Mouse (Mus musculus) C2C12 (cell line): ENCODE data around the gene Itgb1. TPM values are rescaled to one million over a fixed set of nuclear protein-coding genes. Genes with fewer than 3 reads are reported as not detected.

Experiments used
- H3K27me3 ChIP-seq: one replicate; pipeline ENCODE4 v1.6.1; 2011; ENCODE audit not compliant: control insufficient read depth, insufficient read depth, insufficient read length
- H3K36me3 ChIP-seq: one replicate; pipeline ENCODE4 v1.6.1; 2011; ENCODE audit not compliant: control insufficient read depth, insufficient read depth
- H3K4me3 ChIP-seq: one replicate; pipeline ENCODE4 v1.5.1; 2011; ENCODE audit warnings: mild to moderate bottlenecking, control low read depth; ENCODE audit not compliant: poor library complexity, insufficient read depth, severe bottlenecking
- H3K79me2 ChIP-seq: one replicate; pipeline ENCODE4 v1.6.1; 2011; ENCODE audit not compliant: control insufficient read depth, insufficient read depth
- H3K79me3 ChIP-seq: one replicate; pipeline ENCODE4 v1.6.1; 2011; ENCODE audit warnings: low read depth, control low read depth
- H3ac ChIP-seq: one replicate; pipeline ENCODE3; 2011; ENCODE audit warnings: low read depth; ENCODE audit not compliant: control insufficient read depth, insufficient read length
- CEBPB ChIP-seq: IDR thresholded peaks from one replicate; pipeline ENCODE4 v1.6.1; 2011; ENCODE audit warnings: low read depth, mild to moderate bottlenecking, control low read depth, moderate library complexity
- CTCF ChIP-seq: IDR thresholded peaks from one replicate; pipeline ENCODE4 v1.5.1; 2011; ENCODE audit not compliant: control insufficient read depth, insufficient read depth, insufficient read length
- FOSL1 ChIP-seq: IDR thresholded peaks from one replicate; pipeline ENCODE4 v1.8.0; 2011; ENCODE audit warnings: mild to moderate bottlenecking, low read length; ENCODE audit not compliant: poor library complexity, insufficient read depth, severe bottlenecking
- MAX ChIP-seq: IDR thresholded peaks from one replicate; pipeline ENCODE4 v1.6.1; 2011; ENCODE audit warnings: mild to moderate bottlenecking, control low read depth
- MYOD1 ChIP-seq: IDR thresholded peaks from one replicate; pipeline ENCODE4 v1.6.1; 2011; ENCODE audit warnings: low read depth; ENCODE audit not compliant: control insufficient read depth, insufficient read length
- MYOG ChIP-seq: IDR thresholded peaks from one replicate; pipeline ENCODE4 v1.6.1; 2011; ENCODE audit not compliant: control insufficient read depth, insufficient read length; ENCODE audit errors: extremely low read depth
- USF1 ChIP-seq: IDR thresholded peaks from one replicate; pipeline ENCODE4 v1.6.1; 2011; ENCODE audit warnings: low read depth, mild to moderate bottlenecking, control low read depth, moderate library complexity
- polyA plus RNA-seq: library from polyadenylated mRNA; unstranded; fragments of >200 nt; fragmentation: generic; extraction: Trizol; gene quantifications from one replicate; pipeline ENCODE4 v1.2.1, GENCODE M21; 2012; ENCODE audit warnings: missing spikeins

The Itgb1 gene
- polyA plus RNA-seq, 1 experiment, result 184 TPM

DNA sequence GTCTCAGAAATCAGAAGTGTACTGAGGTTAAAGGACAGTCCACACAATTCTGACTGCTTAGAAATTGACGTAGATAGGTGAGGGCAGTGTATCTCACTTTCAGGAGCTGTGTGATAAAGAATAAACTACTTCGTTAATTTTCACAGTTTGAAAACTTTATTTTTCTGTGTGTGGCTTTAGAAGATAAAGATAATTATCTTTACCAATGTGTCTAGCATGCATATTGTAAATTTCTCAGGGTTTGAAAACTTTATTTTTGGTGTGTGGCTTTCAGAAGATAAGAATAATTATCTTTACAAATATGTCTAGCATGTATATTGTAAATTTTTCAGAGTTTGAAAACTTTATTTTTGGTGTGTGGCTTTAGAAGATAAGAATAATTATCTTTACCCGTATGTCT, 3.2 kb downstream of the Itgb1 start:
- H3ac ChIP-seq, result no peak overlapping the region
- no peak overlapping the region for H3K4me3 ChIP-seq
- TF ChIP-seq CTCF (no peak), FOSL1 (no peak), USF1 (no peak), CEBPB (no peak), MYOG (no peak), MAX (no peak), MYOD1 (no peak)
- H3K79me3 ChIP-seq, result peaks cover 79% of the 10 kb centered on the region
- H3K36me3 ChIP-seq, result peaks cover 12% of the 10 kb centered on the region
- peaks cover 81% of the 10 kb centered on the region for H3K79me2 ChIP-seq
- H3K27me3 ChIP-seq, result no peaks in the 10 kb centered on the region

DNA sequence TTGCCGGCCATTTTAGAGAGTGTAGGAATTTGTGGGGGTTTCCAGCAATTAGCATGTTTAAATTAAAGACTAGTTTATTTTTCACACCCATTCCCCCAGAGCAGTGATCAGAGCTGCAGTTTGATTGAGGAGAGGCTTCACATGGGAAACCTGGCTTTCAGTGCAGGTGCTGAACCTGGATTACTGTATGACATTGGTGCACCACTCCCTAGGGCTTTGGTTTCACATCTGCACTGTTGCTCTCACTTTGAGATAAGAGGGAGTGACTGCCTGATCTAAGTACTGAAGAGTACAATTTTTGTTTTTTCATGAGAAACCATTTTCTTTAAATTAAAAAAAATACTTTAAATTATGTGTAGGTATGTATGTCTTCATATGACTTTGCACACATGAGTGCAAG, 4.6 kb downstream of the Itgb1 start:
- Histone ChIP-seq H3K4me3 (no peak overlapping the region), H3K36me3 (peaks cover 19% of the 10 kb centered on the region), H3K79me3 (peaks cover 90% of the 10 kb centered on the region), H3K27me3 (no peaks in the 10 kb centered on the region), H3K79me2 (peaks cover 95% of the 10 kb centered on the region), H3ac (no peak overlapping the region)
- TF ChIP-seq USF1 (no peak), MYOG (no peak), CEBPB (no peak), MYOD1 (no peak), FOSL1 (no peak), MAX (no peak), CTCF (no peak)

DNA sequence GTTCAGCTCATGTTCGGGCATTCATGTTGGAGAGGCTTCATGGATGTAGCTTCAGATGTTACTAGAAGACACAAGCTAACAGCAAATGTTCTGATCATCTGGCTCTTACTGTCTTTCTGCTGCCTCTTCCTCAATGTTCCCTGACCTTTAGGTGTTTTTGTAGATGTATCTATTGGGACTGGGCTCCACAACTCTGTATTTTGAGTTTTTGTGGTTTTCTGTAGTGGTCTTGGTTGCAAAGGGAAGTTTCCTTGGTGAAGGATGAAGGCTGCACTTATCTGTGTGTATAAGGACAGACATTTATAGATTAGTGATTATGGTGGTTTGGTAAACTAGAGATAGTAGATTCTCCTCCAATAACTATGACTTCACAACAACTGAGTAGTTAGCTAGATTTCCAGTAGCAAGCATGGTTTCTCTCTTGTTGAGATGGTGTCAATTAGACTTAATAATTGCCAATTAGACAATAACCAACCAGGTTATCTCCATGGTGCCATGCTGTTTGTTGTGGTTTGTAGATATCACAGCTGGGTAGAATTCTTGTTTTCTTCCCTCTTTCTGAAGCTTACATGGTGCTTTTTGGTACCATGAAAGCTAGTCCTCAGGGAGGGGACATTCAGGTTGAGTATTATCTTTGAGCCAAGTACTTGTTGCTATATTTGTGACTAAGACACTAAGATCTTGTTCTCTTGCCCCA, 11.4 kb downstream of the Itgb1 start:
- TF ChIP-seq MYOG (no peak), USF1 (no peak), FOSL1 (no peak)
- Histone ChIP-seq H3ac (no peak overlapping the region), H3K27me3 (no peaks in the 10 kb centered on the region), H3K4me3 (no peak overlapping the region), H3K79me3 (peaks cover 99% of the 10 kb centered on the region), H3K36me3 (peaks cover 30% of the 10 kb centered on the region), H3K79me2 (peaks cover 100% of the 10 kb centered on the region)

DNA sequence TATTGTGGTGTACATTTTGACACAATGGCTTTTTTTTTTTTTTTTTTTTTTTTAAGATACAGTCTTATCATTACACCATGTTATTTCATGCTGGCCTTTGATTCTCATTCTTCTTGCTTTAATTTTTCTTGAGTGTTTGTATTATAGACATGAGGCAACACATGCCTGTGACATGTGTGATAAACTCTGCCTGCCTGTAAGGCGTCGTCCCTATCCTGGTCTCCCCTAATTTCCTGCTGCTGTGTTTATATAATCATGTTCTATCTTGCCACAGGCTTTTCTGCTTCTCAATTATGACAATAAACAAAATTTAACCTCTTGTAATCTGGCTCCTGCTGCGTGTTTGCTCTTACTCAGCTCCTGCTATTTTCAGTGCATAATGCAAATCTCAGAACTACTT, 12.5 kb downstream of the Itgb1 start:
- Histone ChIP-seq H3ac (no peak overlapping the region), H3K79me2 (peaks cover 100% of the 10 kb centered on the region), H3K36me3 (peaks cover 28% of the 10 kb centered on the region), H3K79me3 (peaks cover 99% of the 10 kb centered on the region), H3K27me3 (no peaks in the 10 kb centered on the region), H3K4me3 (no peak overlapping the region)
- TF ChIP-seq MYOG (no peak), CTCF (no peak), FOSL1 (no peak), CEBPB (no peak), MAX (no peak)

DNA sequence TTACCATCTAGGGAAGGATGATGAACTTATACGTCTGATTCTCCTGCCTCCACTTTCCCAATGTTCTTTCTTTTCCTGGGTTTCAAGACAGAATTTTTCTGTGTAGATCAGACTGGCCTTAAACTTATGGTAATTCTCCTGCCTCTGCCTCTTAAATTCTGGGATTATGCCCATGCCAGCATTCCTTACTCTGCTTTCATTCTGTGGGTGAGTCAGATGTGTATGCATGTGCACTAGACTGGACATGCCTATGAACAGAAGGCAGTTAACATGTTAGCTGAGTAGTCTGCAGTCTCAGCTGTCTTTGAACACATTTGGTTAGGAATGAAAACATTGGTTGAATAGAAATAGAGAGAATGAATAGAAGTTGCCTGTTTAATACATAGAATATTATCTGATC, 18.9 kb downstream of the Itgb1 start:
- Histone ChIP-seq H3K36me3 (peaks cover 41% of the 10 kb centered on the region), H3K4me3 (no peak overlapping the region), H3ac (no peak overlapping the region), H3K79me3 (peaks cover 86% of the 10 kb centered on the region), H3K27me3 (no peaks in the 10 kb centered on the region), H3K79me2 (peaks cover 100% of the 10 kb centered on the region)
- TF ChIP-seq MAX, result no peak
- no peak for TF ChIP-seq CTCF
- no peak for TF ChIP-seq MYOD1
- no peak for TF ChIP-seq USF1
- no peak for TF ChIP-seq CEBPB
- no peak for TF ChIP-seq FOSL1
- no peak for TF ChIP-seq MYOG

DNA sequence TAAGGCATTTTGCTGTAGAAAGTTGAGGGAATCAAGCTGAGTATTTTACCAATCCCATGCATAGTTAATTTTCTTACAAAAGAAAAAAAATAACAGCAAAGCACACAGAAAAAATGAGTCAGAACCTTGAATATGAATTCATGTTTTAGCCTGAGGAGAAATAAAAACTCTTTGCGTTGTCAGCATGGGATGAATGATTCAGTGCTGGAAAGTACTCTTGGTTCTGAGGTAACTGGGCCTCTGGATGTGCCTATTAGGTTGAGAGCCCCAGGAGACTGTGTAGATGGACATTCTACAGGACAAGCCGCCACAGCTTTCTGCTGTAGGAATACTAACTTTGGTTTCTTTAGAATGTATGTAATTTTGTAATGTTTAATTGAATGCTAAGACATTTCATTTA, 19.4 kb downstream of the Itgb1 start:
- Histone ChIP-seq H3K36me3 (peaks cover 45% of the 10 kb centered on the region), H3K79me3 (peaks cover 86% of the 10 kb centered on the region), H3K79me2 (peaks cover 100% of the 10 kb centered on the region), H3K27me3 (no peaks in the 10 kb centered on the region), H3ac (no peak overlapping the region), H3K4me3 (no peak overlapping the region)
- no peak for TF ChIP-seq MYOG
- TF ChIP-seq CEBPB, result no peak
